Mouse (Mus musculus) monocyte, adult 5-6 weeks (primary cell): ENCODE results near the gene Sept8. TPM values are rescaled to one million over a fixed set of nuclear protein-coding genes. Genes with fewer than 3 reads are reported as not detected.

Experiments
- ATAC-seq: fragments of 153-309, 156-312 bp; replicated peaks from 2 replicates; pipeline ENCODE4 v1.8.0; 2017; ENCODE audit warnings: mild to moderate bottlenecking; ENCODE audit not compliant: low TSS enrichment, insufficient number of reproducible peaks, severe bottlenecking, poor library complexity, low FRiP score
- total RNA-seq: library from RNA; stranded (forward); fragments of 200-1000, 200-491, 200-594 nt; gene quantifications from 3 replicates; pipeline ENCODE4 v1.2.3, GENCODE M21; 2017

Sept8 gene
- total RNA-seq, result 2.9 to 4.1 TPM (median 3.8 TPM) in 3 replicates

DNA sequence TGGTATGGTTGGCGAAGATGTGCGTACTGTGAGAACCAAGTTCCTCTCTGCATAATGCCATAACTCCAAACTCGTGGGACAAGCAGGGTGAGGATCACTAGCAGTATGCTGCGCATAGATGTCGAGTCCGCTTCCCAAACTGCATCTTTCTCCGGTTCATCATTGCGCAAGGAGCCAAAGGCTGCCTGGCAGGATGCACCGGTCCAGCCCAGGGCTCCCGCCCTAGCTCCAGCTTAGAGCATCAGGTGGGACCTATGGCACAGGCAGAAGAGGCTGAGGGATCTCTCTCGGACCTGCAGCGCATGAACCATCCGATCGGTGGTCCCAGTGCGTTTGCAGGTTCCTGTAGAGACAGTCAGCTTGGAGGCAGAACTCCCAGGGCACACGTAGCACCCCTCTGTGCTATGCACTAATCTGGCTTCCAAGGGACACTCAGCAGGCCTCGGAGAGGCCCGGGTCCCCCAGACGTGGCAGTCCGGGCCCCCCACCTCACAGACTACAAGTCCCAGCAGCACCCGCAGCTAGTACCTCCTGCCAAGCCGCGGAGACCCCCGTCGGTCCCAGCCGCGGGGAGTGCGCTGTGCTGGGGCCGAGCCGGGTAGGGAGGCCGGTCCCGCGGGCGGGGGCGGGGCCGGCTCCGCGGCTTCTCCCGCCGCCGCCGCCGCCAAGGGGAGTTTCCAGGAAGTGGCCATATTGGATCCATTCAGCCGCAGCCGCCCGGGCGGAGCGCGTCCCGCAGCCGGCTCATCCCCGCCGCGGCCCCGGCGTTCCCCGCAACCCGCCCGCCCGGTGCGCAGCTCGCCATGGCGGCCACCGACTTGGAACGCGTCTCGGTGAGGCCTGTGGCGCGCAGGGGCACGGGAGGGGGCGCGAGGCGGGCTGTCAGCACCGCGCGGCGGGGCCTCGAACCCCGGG lies at the start of gene Sept8:
Sept8 (plus strand) TSS at position 51 of the 915 bp plus-strand sequence.
- peak; percentile 11; the same call in 1 of the 2 replicates for ATAC-seq

DNA sequence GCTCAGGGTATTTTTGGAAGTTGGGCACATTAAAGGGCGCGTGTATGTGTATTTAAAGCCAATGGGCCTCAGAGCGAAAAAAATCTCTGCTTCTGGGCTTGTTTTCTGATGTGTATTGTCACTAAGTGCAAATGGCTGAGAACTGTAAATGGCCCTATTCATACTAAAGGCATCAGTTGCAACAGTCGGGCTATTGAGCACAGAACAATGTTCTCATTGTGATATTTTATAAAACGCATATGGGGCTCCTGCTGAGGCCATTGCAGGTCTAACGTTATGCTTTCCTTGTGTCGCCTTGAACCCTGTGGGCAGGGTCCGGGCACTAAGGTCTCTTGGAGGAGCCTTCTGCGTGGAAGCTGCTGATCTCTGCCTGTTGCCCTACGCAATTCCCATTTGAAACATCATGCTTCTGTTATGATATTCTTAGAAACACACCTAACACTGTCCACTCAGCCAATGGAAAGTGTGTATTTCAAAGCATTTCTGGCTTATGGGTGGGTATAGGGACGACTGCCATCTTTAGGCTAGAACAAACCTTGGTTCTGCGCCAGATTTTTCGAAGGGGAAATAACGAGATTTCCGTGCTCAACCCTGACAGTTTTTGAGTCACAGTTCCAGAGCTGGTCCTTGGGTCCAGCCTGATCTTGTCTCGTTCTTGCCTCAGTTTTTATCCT lies 49.6 kb upstream of the Sept8 start:
- ATAC-seq, result no peak

DNA sequence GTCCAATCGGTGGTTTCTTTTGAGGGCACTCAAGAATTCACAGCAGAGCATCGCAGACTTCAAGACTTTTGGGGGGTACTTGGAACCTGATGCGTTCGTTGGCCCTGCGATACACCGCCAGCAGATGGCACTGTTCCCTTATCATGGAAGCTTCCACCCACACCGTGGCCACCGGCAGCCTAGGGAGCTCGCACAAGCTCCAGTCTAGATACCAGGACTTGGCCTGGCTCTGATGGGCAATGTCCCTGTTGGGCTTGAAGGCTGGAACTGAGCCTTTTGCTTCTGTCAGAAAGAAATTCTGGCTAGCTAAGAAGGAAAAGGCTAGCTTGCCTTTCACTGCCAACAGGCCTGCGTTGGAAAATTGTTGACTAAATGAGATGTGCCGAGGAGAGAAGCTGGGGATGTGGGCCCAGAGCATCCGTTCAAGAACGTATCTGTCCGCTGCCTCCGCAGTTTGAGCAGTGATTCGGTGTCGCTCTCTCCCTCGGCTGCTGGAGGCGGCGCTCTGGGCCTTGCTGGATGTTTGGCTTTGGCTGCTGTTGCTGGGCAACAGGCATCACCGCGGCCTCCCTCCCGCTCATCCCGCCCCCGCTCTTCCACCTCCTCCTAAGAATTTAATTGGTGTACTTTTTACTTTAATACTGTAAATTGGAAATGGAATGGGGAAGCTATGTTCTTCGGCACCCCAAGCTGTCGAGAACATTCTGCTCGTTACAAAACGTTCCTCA lies 48.9 kb upstream of the Sept8 start, which contains the start of gene Gm9837:
Gm9837 (minus strand) TSS at position 512 of the 728 bp plus-strand sequence.
- ATAC-seq, result peak; percentile 71; the same call in 1 of the 2 replicates

DNA sequence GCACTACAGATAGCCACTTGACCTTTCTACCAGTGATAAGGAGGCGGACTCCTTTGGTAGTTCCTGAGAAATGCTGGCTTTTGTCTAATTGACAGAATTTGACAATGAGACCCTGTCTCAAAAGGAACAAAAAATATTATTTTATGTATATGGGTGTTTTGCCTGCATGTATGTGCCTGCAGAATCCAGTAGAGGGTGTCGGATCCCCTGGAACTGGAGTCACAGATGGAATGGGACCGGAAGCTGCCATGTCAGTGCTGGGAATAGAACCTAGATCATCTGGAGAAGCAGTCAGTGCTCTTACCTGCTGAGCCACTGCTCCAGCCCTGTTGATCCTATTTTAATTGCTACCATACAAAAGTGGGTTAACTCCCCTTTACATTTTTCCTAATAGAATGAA lies 46.3 kb upstream of the Sept8 start:
- ATAC-seq, result no peak

DNA sequence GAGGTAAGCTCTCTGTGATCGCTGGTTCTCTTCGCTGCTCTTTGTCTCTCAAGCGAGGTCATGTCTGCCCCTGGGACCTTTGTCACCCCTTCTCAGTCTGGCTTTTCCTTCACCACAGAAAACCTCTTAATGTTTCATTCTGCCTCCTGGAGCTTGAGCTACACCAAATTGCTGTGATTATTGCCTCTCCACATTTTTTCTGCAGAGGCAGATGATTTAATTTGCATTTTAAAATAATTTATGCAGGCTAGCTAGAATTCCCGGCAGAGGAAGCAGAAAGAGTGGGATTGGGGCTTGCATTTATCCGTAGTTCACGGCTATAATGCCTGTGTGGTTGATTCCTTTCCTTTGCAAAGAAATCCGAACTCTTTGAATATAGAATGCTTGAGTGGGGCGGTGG lies 43.4 kb upstream of the Sept8 start:
- ATAC-seq, result no peak

DNA sequence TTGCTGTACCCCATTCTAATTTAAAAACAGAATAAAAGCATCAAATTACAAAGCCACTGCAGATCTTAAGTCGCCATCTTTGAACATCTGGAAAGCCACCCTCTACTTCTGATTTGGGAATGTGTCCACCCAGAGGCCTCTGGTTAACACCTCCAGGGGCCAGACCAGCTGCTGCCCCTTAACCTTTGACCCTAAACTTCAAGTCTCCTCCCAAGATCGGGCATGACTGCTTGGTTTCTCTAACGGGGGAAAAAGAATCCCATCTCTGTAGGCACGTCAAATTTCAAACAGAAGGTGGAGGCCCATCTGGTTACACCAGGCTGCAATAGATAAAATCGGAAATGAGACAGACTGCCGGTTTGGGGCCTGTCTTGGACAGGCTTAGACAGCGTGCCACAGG lies 41.2 kb upstream of the Sept8 start:
- ATAC-seq, result no peak

DNA sequence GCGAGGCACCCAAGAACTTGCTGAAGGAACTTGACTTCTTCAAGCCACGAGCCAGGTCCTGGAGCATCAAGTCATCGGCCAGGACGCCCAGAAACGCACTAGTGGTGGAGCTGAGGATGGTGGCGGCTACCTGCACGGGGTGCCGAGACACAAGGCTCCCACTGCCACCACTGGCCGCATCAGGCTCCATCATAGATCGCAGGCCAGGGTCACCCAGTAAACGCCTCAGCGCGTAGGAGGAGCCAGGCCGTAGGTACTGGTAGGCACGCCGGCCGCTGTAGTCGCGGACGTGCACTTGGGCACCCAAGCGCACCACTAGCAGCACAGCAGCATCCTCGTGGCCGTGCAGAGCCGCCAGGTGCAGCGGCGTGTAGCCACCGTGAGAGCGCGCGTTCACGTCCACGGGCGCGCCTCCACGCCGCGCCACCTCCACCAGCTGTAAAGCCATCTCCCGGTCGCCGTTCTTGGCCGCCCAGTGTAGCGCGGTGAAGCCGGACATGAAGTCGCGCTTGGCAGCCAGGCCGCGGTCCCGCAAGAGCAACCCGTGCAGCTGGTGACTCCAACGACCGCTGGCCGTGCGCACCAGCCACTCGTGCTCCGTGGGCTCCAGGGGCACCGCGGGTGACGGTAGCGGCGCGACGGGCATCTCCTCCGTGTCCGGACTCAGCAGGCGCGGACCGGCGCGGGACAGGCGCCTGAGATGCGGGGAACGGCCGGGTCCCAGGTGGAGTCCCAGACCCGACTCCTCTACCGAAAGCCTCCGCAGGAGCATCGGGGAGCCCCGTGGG lies 40.5 kb upstream of the Sept8 start:
- no peak for ATAC-seq

DNA sequence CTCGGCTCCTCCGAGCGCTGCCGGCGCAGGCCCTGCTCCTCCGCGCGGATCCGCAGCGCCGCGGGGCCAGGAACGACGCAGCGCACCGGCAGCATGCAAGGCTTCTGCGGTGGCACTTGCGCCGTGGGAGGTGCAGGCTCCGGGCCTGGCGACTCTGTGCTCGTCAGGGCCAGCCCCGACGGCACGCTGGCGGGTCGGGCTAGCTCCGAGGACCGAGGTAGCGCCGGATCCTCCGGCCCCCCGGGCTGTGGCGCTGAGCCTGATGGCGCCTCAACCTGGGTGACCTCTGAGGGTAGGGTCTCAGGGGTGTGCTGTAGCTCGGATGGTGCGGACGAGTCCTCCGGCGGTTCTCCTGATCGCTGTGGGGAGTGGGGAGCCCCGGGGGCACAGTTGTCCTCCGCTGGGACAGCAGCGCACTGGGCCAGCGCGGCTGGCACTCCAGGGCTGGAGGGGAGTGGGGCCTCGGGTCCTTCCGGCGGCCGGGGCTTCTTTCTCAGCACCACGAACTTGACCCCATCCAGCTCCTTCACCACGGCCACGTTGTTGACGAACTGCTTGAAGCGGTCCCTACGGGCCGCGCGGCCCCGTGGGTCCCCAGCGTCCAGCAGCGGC lies 39.8 kb upstream of the Sept8 start:
- ATAC-seq, result no peak

DNA sequence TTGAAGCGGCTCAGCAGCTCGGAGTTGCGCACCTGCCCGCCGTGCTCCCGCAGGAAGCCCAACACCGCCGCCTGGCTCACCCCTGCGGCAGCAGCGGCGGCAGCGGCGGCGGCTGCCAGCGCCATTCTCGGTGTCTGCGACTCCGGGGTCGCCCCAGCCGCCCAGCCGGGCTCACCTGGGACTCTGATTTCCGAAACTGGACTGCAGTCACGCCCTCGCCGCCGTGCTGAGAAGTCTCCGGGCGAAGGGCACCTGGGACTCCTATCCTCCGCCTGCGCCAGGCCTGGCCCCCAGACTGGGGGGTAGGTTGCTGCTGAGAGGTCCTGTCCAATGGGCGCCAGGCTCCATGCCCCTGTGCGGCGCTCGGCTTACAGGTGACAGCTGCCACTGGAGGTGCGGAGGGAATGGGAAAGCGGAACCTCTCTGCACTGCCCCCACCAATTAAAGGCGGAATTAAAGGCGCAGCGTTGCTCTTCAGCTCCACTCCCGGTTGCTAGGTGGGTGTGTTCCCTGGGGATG lies 39.2 kb upstream of the Sept8 start, which contains the start of the genes Gm9945 and Sowaha:
Gm9945 (plus strand) TSS at position 384 of the 519 bp plus-strand sequence.
Sowaha (minus strand) TSS at position 492 of the 519 bp plus-strand sequence.
- ATAC-seq, result no peak

DNA sequence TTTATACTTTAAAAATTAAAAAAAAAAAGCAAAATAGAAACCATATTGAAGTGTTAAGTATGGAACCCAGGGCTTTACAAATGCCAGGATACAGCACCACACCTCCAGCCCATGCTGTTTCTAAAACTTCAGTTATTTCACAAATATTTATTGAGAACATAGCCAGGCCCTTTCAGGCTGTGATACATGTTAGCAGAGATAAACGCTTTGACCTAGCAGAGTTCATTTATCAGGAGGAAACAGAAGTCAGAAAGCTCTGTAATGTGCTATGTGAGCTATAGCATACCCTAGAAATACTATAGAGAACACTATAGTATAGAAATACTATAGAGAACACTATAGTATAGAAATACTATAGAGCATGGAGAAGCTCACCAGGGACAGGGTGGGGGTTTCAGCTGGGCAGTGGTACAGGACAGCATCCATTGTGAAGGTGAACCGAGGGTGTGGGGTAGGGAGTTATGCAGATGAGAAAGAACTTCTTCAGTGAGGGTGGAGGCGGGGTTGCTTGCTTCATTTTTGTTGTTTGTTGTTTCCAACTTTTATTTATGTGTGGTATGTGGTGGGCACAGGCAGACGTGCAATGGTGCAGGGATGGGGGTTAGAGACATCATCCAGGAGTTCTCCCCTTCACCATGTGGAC lies 37.8 kb upstream of the Sept8 start:
- no peak for ATAC-seq

DNA sequence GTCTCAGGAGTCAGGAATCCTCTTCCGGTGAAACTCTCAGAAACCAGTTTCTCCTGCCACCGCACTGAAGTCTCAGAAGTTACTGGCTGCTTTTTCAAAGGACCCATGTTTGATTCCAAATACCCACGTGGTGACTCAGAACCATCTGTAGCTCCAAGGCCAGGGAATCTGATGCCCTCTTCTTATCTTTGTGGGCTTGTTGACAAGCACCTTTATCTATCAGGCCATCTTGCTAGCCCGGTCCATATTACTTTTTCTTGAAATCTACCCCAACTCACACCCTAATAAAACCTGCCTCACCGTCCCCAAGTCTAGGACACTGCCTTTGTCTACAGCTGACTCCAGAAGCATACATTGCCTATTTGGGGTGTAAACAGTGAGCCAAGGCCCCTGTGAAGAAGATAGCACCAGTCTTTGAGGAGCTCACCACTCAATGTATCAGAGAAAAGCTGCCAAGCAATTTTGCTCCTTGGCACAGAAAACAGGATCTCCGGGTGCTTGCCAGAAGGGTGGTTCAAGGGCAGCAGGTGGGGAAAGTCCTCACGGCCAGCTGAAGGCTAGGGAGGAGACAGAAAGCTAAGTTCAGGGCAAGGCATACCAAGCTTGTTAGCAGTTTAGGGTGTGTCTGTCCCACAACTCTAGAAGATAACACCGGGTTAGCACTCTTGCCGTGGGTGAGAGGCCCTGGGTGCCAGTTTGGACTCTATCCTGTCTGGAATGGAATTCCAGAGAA lies 35.7 kb upstream of the Sept8 start:
- no peak for ATAC-seq

DNA sequence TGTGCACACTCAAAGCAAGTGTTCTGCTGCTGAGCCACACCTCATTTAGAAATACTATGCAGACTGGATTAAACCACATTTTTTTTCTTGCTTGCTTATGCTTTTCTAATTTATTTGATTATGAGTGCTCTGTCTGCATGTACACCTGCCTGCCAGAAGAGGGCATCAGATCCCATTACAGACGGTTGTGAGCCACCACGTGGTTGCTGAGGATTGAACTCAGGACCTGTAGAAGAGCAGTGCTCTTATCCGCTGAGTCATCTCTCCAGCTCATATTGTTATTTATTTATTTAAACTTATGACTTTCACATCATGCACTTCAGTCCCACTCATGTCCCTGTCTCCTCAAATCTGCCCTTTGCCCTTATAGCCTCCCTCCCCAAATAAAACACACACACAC lies 33.3 kb upstream of the Sept8 start:
- ATAC-seq, result no peak

DNA sequence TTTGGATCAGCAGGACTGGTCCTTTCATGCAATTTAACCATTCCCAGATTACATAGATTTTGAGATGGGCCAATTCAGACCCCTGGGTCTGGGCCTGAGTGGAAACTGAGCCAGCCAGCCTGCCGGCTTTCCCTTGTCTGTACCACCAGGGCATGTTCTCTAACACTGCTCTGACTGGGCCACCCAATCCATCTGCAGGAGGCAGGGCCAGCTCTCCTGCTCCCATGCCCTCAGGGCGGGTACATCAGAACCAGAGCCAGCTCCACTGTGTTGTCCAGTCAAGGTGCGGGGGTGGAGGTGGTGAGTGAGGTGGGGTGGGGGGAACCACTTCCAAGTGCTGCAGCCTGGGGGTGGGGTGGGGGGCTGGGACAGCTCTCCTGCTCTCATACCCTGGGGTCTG lies 32.7 kb upstream of the Sept8 start:
- no peak for ATAC-seq

DNA sequence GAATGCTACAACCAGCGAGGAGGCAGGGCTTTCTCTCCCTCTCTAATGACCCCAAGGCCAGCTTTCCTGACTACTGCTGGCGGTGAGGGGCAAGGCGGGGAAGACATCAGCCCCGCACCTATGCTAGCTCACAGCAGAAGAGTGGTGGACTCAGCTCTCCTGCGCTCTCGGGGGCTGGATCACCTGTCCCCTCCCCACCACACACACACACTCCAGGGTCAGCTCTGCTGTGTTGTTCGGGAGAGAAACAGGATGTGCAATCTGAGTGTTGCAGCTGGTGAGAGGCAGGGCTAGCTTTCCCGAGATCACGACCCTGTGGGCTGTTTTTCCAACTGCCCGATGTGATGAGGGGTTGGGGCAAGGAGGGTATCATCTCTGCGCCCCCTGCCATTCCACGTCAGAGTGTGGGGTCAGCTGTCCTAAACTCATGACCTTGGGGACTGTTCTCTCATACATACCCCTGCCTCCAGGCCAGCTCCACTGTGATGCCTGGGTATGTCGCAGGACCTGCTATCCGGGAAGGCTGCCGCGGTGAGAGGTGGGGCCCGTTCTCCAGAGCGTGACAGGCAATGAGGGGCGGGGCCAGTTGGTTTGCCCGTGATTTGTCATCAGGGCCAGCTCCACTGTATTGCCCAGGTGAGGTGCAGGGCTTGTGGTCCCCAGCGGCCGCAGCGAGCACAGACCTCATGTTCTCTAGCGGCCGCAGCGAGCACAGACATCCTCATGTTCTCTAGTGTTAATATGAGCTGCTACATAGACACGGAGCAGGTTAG lies 32.0 kb upstream of the Sept8 start:
- no peak for ATAC-seq

DNA sequence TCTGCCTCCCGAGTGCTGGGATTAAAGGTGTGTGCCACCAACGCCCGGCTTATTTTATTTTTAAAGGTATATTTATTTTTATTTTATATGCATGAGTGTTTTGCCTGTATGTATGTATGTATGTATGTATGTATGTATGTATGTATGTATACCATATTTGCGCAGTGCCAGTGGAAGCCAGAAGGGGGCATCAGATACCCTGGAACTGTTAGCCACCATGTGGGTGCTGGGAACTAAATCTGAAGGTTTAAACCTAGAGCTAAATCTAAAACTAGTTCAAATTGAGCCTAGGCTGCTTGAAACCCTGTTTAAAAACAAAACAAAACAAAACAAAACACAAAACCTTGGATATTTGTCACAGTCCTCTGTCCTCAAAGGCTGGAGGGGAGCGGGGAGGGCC lies 30.1 kb upstream of the Sept8 start:
- no peak for ATAC-seq

DNA sequence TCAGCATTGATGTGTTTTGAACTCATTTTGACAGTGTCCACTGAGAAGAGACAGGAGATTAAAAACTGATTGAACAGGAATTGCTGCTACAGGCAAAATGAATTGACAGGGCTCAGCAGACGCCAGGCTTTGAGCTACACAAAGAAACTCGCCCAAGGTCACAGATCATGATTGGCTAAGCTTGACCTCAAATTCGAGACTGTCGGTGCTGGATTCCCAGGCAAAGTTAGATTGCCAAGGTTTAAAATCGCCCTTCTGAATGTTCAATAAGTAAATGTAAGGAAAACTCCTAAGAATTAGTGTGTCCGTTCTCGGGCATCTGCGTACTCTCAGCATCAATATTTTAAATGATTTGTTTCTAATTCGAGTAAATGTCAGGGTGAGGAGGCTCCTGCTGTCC lies 29.6 kb upstream of the Sept8 start:
- ATAC-seq, result no peak
